Mouse (Mus musculus): Measurements from ENCODE around the gene Col4a2. TPM values are rescaled to one million over a fixed set of nuclear protein-coding genes. Genes with fewer than 3 reads are reported as not detected.
A peak's percentile ranks its signal among the peaks of the same experiment; 100 is the strongest.

Col4a2 gene
- total RNA-seq, 2 experiments from 2014 or later: 51.3 to 69.5 TPM

- TF ChIP-seq CTCF (IDR thresholded peaks at IDR 0.05): no peak
- no peak for DNase-seq
- Histone ChIP-seq H3K27ac (no peak overlapping the region), H3K4me3 (no peak overlapping the region)
- intact Hi-C loops (cut with DNase I): no loop called here
Measured at GRCm38 (mm10) chr8:11470694-11471093, 158.1 kb downstream of the Col4a2 start.

GRCm38 (mm10) chr8:11471309-11471708, 158.7 kb downstream of the Col4a2 start:
- no peak for TF ChIP-seq CTCF (IDR thresholded peaks at IDR 0.05)
- DNase-seq: no peak
- H3K27ac ChIP-seq: no peak overlapping the region
- H3K4me3 ChIP-seq: no peak overlapping the region
- intact Hi-C loops (cut with DNase I): no loop called here

- Histone ChIP-seq H3K27ac (0 out of 2 replicates have a peak overlapping the region, but pooled peaks have one; percentile 44), H3K4me3 (no peak overlapping the region)
- DNase-seq: no peak
- TF ChIP-seq CTCF (IDR thresholded peaks at IDR 0.05): no peak
- intact Hi-C loops (cut with DNase I): no loop called here
Measured at GRCm38 (mm10) chr8:11473072-11473471, 160.5 kb downstream of the Col4a2 start.

GRCm38 (mm10) chr8:11475397-11475796, 162.8 kb downstream of the Col4a2 start:
- no peak for DNase-seq
- no peak overlapping the region for H3K27ac ChIP-seq
- no peak for TF ChIP-seq CTCF (IDR thresholded peaks at IDR 0.05)
- H3K4me3 ChIP-seq: no peak overlapping the region
- intact Hi-C loops (cut with DNase I): no loop called here

GRCm38 (mm10) chr8:11475876-11476275, 163.3 kb downstream of the Col4a2 start:
- intact Hi-C loops (cut with DNase I): no loop called here
- no peak for DNase-seq
- H3K27ac ChIP-seq: 0 out of 2 replicates have a peak overlapping the region, but pooled peaks have one; percentile 77
- no peak for TF ChIP-seq CTCF (IDR thresholded peaks at IDR 0.05)
- no peak overlapping the region for H3K4me3 ChIP-seq

GRCm38 (mm10) chr8:11476338-11477177, 164.0 kb downstream of the Col4a2 start:
- H3K4me3 ChIP-seq: peak overlapping the region; percentile 81
- H3K27ac ChIP-seq: peak overlapping the region; percentile 77
- DNase-seq: peak; percentile 50
- no peak for TF ChIP-seq CTCF (IDR thresholded peaks at IDR 0.05)
- intact Hi-C loops (cut with DNase I): no loop called here

- Histone ChIP-seq H3K4me3 (peak overlapping the region; percentile 81), H3K27ac (peak overlapping the region; percentile 77)
- intact Hi-C loops (cut with DNase I): no loop called here
- no peak for DNase-seq
- no peak for TF ChIP-seq CTCF (IDR thresholded peaks at IDR 0.05)
Measured at GRCm38 (mm10) chr8:11477178-11477553, 164.6 kb downstream of the Col4a2 start.

- intact Hi-C loops (cut with DNase I): no loop called here
- DNase-seq: peak; percentile 80
- no peak for TF ChIP-seq CTCF (IDR thresholded peaks at IDR 0.05)
- Histone ChIP-seq H3K27ac (peak within 1 kb of the TSS; percentile 77), H3K4me3 (peak within 1 kb of the TSS; percentile 81)
Measured at GRCm38 (mm10) chr8:11477811-11478761, 165.5 kb downstream of the Col4a2 start, which contains the start of gene Rab20. Rab20 (minus strand) TSS chr8:11478710.

GRCm38 (mm10) chr8:11478807-11479527, 166.4 kb downstream of the Col4a2 start:
- H3K4me3 ChIP-seq: peak overlapping the region; percentile 81

GRCm38 (mm10) chr8:11479591-11479990, 167.0 kb downstream of the Col4a2 start:
- no peak for DNase-seq
- intact Hi-C loops (cut with DNase I): no loop called here
- H3K27ac ChIP-seq: no peak overlapping the region
- TF ChIP-seq CTCF (IDR thresholded peaks at IDR 0.05): no peak
- H3K4me3 ChIP-seq: no peak overlapping the region

More at GRCm38 (mm10) chr8:11478807-11479527, 166.4 kb downstream of the Col4a2 start:
- DNase-seq: no peak
- intact Hi-C loops (cut with DNase I): no loop called here
- no peak overlapping the region for H3K27ac ChIP-seq
- TF ChIP-seq CTCF (IDR thresholded peaks at IDR 0.05): no peak

GRCm38 (mm10) chr8:11481876-11482275, 169.3 kb downstream of the Col4a2 start:
- no peak overlapping the region for H3K27ac ChIP-seq

GRCm38 (mm10) chr8:11482537-11482936, 169.9 kb downstream of the Col4a2 start:
- intact Hi-C loops (cut with DNase I): no loop called here
- no peak overlapping the region for H3K27ac ChIP-seq
- TF ChIP-seq CTCF (IDR thresholded peaks at IDR 0.05): no peak
- no peak for DNase-seq
- no peak overlapping the region for H3K4me3 ChIP-seq

More at GRCm38 (mm10) chr8:11481876-11482275, 169.3 kb downstream of the Col4a2 start:
- no peak for DNase-seq
- no peak for TF ChIP-seq CTCF (IDR thresholded peaks at IDR 0.05)
- no peak overlapping the region for H3K4me3 ChIP-seq
- intact Hi-C loops (cut with DNase I): no loop called here

Data from gastrocnemius, adult 2 months (tissue).